Mouse (Mus musculus) heart, embryonic 14.5 days (tissue): ENCODE results near the gene Olfr522. TPM values are rescaled to one million over a fixed set of nuclear protein-coding genes. Genes with fewer than 3 reads are reported as not detected.

ENCODE experiments used
- ATAC-seq: fragments of 200-750 bp; cut with Nextera tagmentation; 2 replicates; pipeline ENCODE4 v1.8.0; 2017; ENCODE audit warnings: low read depth, moderate TSS enrichment; ENCODE audit not compliant: insufficient number of reproducible peaks, insufficient read depth, low FRiP score
- H3K27ac ChIP-seq, 2 experiments: fragments of 200-500 bp in 1 of 2; fragments of 300-500 bp in 1 of 2; sonication (generic) in 1 of 2; replicated peaks in 1 of 2; 2 replicates each; pipeline ENCODE4 v1.5.1; 2012 to 2014; ENCODE audit warnings: low read depth in 2 of 2, low read length in 2 of 2, control low read depth in 1 of 2, mild to moderate bottlenecking in 1 of 2, mixed read lengths in 1 of 2; ENCODE audit not compliant: control insufficient read depth in 1 of 2, insufficient read depth in 1 of 2
- H3K27me3 ChIP-seq: fragments of 300-500 bp; sonication (generic); 2 replicates; pipeline ENCODE4 v1.6.1; 2014; ENCODE audit warnings: mild to moderate bottlenecking, low read length, control low read depth; ENCODE audit not compliant: control insufficient read depth, insufficient read depth
- H3K36me3 ChIP-seq: fragments of 300-500 bp; sonication (generic); 2 replicates; pipeline ENCODE4 v1.6.1; 2014; ENCODE audit warnings: mild to moderate bottlenecking, control low read depth, low read length, mixed read lengths; ENCODE audit not compliant: control insufficient read depth, insufficient read depth
- H3K4me1 ChIP-seq, 2 experiments: fragments of 200-500 bp in 1 of 2; fragments of 300-500 bp in 1 of 2; sonication (generic) in 1 of 2; 2 replicates each; pipeline ENCODE4 v1.6.1; 2012 to 2014; ENCODE audit warnings: low read length in 2 of 2, control low read depth in 1 of 2, mixed read lengths in 1 of 2; ENCODE audit not compliant: control insufficient read depth in 2 of 2, insufficient read depth in 2 of 2
- H3K4me2 ChIP-seq: fragments of 300-500 bp; sonication (generic); 2 replicates; pipeline ENCODE4 v1.6.1; 2014; ENCODE audit warnings: mild to moderate bottlenecking, low read length
- H3K4me3 ChIP-seq, 2 experiments: fragments of 200-500 bp in 1 of 2; fragments of 300-500 bp in 1 of 2; sonication (generic) in 1 of 2; 2 replicates each; pipeline ENCODE4 v1.5.1; 2012 to 2014; ENCODE audit warnings: low read length in 2 of 2, mild to moderate bottlenecking in 2 of 2, control low read depth in 1 of 2, low read depth in 1 of 2, moderate library complexity in 1 of 2; ENCODE audit not compliant: control insufficient read depth in 1 of 2, insufficient read depth in 1 of 2
- H3K9ac ChIP-seq: fragments of 300-500 bp; sonication (generic); 2 replicates; pipeline ENCODE4 v1.6.1; 2014; ENCODE audit warnings: mild to moderate bottlenecking, low read length
- H3K9me3 ChIP-seq: fragments of 300-500 bp; sonication (generic); 2 replicates; pipeline ENCODE4 v1.6.1; 2016; ENCODE audit warnings: low read length, control low read depth; ENCODE audit not compliant: control insufficient read depth
- WGBS: fragments of 180-500 bp; shearing (Covaris S2); extraction: QIAGEN DNeasy Blood & Tissue Kit; methylation state at CpG from one replicate; pipeline ENCODE4 v1.1.7; 2014; 5-methylcytosine and 5-hydroxymethylcytosine counted together
- polyA plus RNA-seq: library from polyadenylated mRNA; unstranded; fragments of >200 nt; fragmentation: Nextera tagmentation; extraction: Ambion mirVana; gene quantifications from 2 replicates; pipeline ENCODE4 v1.2.1, GENCODE M21; 2014

Olfr522 gene
- polyA plus RNA-seq, 1 experiment from 2014 or later: not detected

GRCm38 (mm10) chr7:140194031-140194430, 29.5 kb upstream of the Olfr522 start:
- Histone ChIP-seq H3K9me3 (no peaks in the 10 kb centered on the region), H3K27me3 (no peaks in the 10 kb centered on the region), H3K36me3 (no peaks in the 10 kb centered on the region), H3K27ac (no peak overlapping the region), H3K9ac (no peak overlapping the region), H3K4me3 (no peak overlapping the region), H3K4me2 (no peak overlapping the region), H3K4me1 (no peaks in the 10 kb centered on the region)
- 77% methylated on average over 4 of the region's 4 CpGs for WGBS
- no peak for ATAC-seq

GRCm38 (mm10) chr7:140192851-140193250, 28.3 kb upstream of the Olfr522 start:
- no peak overlapping the region for H3K9ac ChIP-seq
- H3K4me3 ChIP-seq: no peak overlapping the region
- H3K36me3 ChIP-seq: no peaks in the 10 kb centered on the region
- no peaks in the 10 kb centered on the region for H3K4me1 ChIP-seq
- no peak overlapping the region for H3K4me2 ChIP-seq
- WGBS: 76% methylated on average over 2 of the region's 2 CpGs
- ATAC-seq: no peak
- H3K27me3 ChIP-seq: no peaks in the 10 kb centered on the region
- no peak overlapping the region for H3K27ac ChIP-seq
- H3K9me3 ChIP-seq: no peaks in the 10 kb centered on the region

- 51% methylated on average over 2 of the region's 2 CpGs for WGBS
- Histone ChIP-seq H3K4me2 (no peak overlapping the region), H3K27me3 (no peaks in the 10 kb centered on the region), H3K4me1 (no peaks in the 10 kb centered on the region), H3K27ac (no peak overlapping the region), H3K36me3 (no peaks in the 10 kb centered on the region), H3K9ac (no peak overlapping the region), H3K4me3 (no peak overlapping the region), H3K9me3 (no peaks in the 10 kb centered on the region)
- no peak for ATAC-seq
Observed at GRCm38 (mm10) chr7:140192445-140192844, 27.9 kb upstream of the Olfr522 start.

GRCm38 (mm10) chr7:140190435-140190834, 25.9 kb upstream of the Olfr522 start:
- Histone ChIP-seq H3K9me3 (no peaks in the 10 kb centered on the region), H3K4me3 (no peak overlapping the region), H3K4me2 (no peak overlapping the region), H3K9ac (no peak overlapping the region), H3K4me1 (no peaks in the 10 kb centered on the region), H3K27ac (no peak overlapping the region), H3K36me3 (no peaks in the 10 kb centered on the region), H3K27me3 (no peaks in the 10 kb centered on the region)
- 82% methylated on average over 1 of the region's 1 CpGs for WGBS
- ATAC-seq: no peak

- Histone ChIP-seq H3K27ac (no peak overlapping the region), H3K27me3 (no peaks in the 10 kb centered on the region), H3K36me3 (no peaks in the 10 kb centered on the region), H3K9ac (no peak overlapping the region), H3K4me3 (no peak overlapping the region), H3K9me3 (no peaks in the 10 kb centered on the region), H3K4me1 (no peaks in the 10 kb centered on the region), H3K4me2 (no peak overlapping the region)
- 53% methylated on average over 4 of the region's 4 CpGs for WGBS
- ATAC-seq: no peak
Observed at GRCm38 (mm10) chr7:140188391-140189328, 24.1 kb upstream of the Olfr522 start.

- H3K9me3 ChIP-seq: no peaks in the 10 kb centered on the region
- no peaks in the 10 kb centered on the region for H3K36me3 ChIP-seq
- no peak overlapping the region for H3K27ac ChIP-seq
- no peak overlapping the region for H3K9ac ChIP-seq
- H3K4me1 ChIP-seq: no peaks in the 10 kb centered on the region
- ATAC-seq: no peak
- WGBS: 72% methylated on average over 7 of the region's 7 CpGs
- H3K4me2 ChIP-seq: no peak overlapping the region
- no peak overlapping the region for H3K4me3 ChIP-seq
- no peaks in the 10 kb centered on the region for H3K27me3 ChIP-seq
Observed at GRCm38 (mm10) chr7:140187721-140188390, 23.3 kb upstream of the Olfr522 start.

- Histone ChIP-seq H3K4me2 (no peak overlapping the region), H3K4me3 (no peak overlapping the region), H3K9ac (no peak overlapping the region), H3K4me1 (no peaks in the 10 kb centered on the region), H3K9me3 (no peaks in the 10 kb centered on the region), H3K27me3 (no peaks in the 10 kb centered on the region), H3K36me3 (no peaks in the 10 kb centered on the region), H3K27ac (no peak overlapping the region)
- ATAC-seq: no peak
- 61% methylated on average over 18 of the region's 18 CpGs for WGBS
Observed at GRCm38 (mm10) chr7:140186646-140187620, 22.4 kb upstream of the Olfr522 start.
